Mouse (Mus musculus): ENCODE results near the gene Dtx4. TPM values are rescaled to one million over a fixed set of nuclear protein-coding genes. Genes with fewer than 3 reads are reported as not detected.

Gene Dtx4
- total RNA-seq, 1 experiment from 2014 or later = 5.3 TPM

DNA sequence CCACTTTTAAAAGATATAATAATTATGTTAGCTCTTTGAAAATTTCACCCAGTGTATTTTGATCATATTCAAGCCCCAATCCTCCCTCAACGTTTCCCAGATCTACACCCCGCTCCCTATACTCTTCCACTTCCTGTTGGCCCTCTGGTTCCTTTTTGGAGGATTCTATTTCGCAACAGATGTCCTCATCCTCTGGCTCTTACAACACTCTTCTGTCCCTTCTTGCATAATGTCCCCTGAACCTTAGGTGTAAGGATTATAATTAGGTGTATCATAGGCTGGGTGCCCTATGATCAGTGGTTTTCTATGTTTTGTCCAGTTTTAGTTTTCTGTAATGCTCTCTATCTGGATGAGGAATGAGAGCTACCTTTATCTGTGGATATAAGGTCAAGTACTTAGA, 56.2 kb downstream of the Dtx4 start:
- ATAC-seq (replicated peaks in 1 of 2; ENCODE audit: insufficient read depth in 1 of 2, low FRiP score in 2 of 2, low TSS enrichment in 1 of 2, low read depth in 1 of 2, poor library complexity in 2 of 2, severe bottlenecking in 2 of 2) = peak in 1 of 2 experiments; percentile 61; a peak in 1 of 4 replicates

DNA sequence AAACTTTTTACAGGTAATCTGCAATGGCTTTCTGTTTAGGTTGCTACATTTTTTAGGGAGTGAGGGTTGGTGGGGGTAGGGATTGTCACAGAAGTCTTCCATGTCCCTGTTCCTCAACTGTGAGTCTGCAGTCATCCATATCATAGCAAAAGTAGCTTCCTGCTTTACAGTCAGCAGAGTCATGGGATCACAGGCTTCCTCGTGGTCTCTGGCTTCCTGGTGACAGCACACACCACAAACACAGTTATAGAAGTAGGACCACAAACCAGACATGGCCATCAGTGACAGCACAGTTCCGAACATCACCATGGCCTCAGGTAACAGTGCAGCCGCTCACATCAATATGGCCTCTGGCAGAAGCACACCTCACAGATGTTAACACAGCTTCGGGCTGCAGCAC, 58.7 kb downstream of the Dtx4 start:
- peak; percentile 86 to 90 for ATAC-seq (replicated peaks in 1 of 2; ENCODE audit: insufficient read depth in 1 of 2, low FRiP score in 2 of 2, low TSS enrichment in 1 of 2, low read depth in 1 of 2, poor library complexity in 2 of 2, severe bottlenecking in 2 of 2)

DNA sequence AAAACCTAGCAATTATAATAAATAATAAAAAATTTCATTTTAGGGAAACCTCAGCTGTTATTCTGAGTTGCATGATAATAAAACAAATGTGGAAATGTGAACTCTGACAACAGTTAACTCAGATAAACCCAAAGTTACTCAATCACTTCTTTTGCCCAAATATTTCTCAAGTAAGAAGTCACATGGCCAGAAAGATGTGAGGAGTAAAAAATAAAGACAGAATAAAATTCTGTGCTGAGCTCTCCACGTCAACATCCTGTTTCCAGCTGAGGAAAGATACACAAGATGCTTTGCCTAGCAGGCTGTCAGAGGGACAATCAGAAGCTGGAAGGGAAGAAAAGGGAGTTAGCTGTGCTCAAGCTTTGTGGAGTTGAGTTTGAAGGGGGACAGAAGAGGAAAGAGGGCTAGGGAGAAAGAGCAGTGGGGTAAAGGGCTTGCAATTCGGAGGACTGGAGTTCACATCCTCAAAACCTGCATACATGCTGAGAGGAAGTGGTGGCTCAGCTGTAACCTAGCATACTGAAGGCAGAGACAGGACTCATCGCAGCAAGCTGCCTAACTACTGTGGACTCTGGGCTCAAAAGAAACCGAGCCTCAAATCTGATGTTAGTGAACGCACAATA, 61.0 kb downstream of the Dtx4 start:
- peak in 1 of 2 experiments; percentile 55; a peak in 1 of 4 replicates for ATAC-seq (replicated peaks in 1 of 2; ENCODE audit: insufficient read depth in 1 of 2, low FRiP score in 2 of 2, low TSS enrichment in 1 of 2, low read depth in 1 of 2, poor library complexity in 2 of 2, severe bottlenecking in 2 of 2)

DNA sequence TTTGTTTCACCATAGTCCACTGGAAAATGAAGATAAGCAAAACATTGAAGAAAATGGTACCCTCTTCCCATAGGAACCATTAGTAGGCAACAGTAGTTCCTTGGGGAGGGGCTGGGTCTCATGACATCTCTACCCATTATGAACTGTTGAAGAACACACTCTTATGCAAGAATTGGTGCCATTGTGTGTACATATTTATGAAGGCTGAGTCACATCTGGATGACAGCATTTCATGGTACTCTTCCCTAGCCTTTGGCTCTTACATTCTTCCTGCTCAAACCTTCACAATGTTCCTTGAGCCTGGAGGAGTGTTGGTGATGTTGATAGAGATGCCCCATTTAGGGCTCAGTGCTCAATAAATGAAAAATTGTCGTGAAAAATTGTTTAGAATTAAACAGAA, 61.7 kb downstream of the Dtx4 start:
- ATAC-seq (replicated peaks in 1 of 2; ENCODE audit: insufficient read depth in 1 of 2, low FRiP score in 2 of 2, low TSS enrichment in 1 of 2, low read depth in 1 of 2, poor library complexity in 2 of 2, severe bottlenecking in 2 of 2) = no peak

DNA sequence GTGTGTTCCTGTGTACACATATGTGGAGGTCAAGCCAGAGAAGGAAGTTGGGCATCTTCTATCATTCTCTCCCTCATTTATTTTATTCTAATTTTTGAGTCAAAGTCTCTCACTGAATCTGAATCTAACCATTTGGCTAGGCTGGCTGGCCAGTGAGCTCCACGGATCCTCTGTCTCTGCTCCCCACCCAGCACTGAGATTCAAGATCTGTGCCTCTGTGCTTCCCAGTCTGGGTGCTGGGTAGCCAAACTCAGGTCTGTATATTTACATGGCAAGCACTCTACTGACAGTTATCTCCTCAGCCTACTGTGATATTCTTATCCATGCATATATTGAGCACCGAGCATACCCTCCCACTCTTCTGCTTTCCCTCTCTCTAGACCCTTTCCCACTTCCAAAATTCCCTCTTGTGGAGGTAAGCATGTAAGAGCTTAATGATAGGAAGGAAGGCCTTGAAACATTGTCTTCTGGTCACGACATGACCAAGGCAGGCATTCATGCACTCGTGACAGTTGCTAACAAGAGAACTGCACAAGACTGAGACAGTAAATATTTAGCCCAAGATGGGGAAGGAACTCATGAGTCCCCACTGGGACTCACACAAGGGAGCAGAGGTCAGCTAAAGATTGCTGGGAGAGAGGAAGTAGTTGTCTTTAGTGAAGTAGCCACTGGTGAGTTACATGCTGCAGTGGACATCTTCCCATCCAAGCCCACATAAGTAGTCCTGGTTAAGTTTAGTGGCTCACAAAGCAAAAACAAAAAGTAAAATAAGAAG, 65.3 kb downstream of the Dtx4 start:
- ATAC-seq (replicated peaks in 1 of 2; ENCODE audit: insufficient read depth in 1 of 2, low FRiP score in 2 of 2, low TSS enrichment in 1 of 2, low read depth in 1 of 2, poor library complexity in 2 of 2, severe bottlenecking in 2 of 2) = no peak

DNA sequence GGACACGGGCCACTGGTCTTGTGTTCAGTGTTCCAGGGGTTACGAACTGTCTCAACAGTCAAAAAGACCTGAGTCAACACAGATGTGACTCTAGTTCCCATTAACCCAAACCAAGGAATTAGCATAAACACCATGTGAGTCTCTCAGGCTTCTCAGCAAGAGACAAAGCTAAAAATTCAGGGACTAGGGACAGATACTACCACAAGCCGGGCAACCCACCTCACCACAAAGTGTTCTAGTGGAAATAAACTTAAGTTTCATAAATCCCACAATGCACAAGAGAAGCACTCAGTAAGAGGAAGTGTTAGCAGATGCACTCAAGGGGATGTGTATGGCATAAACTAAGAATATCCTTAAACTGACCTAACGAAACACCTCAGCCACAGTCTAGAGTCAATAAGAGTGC, 66.2 kb downstream of the Dtx4 start:
- ATAC-seq (replicated peaks in 1 of 2; ENCODE audit: insufficient read depth in 1 of 2, low FRiP score in 2 of 2, low TSS enrichment in 1 of 2, low read depth in 1 of 2, poor library complexity in 2 of 2, severe bottlenecking in 2 of 2) = peak; percentile 83 to 88

DNA sequence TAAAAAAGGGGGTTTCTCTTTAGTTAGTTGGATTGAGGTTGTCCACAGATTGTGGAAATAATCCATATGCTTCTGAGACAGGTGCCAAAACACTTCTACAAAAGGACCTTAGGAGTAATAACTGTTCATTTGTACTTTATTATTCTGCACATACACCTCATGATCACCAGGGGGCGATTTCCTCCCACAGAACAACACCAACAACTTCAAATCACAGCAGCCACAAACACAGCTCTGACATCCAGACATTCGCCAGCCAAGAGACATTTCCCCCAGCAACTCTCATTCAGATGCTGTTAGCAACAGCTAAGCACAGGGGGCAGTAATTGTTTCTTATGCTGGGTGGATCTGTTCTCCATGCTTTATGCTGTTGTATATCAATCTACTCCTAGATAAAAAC, 68.2 kb downstream of the Dtx4 start:
- ATAC-seq (replicated peaks in 1 of 2; ENCODE audit: insufficient read depth in 1 of 2, low FRiP score in 2 of 2, low TSS enrichment in 1 of 2, low read depth in 1 of 2, poor library complexity in 2 of 2, severe bottlenecking in 2 of 2) = peak; percentile 51 to 71

DNA sequence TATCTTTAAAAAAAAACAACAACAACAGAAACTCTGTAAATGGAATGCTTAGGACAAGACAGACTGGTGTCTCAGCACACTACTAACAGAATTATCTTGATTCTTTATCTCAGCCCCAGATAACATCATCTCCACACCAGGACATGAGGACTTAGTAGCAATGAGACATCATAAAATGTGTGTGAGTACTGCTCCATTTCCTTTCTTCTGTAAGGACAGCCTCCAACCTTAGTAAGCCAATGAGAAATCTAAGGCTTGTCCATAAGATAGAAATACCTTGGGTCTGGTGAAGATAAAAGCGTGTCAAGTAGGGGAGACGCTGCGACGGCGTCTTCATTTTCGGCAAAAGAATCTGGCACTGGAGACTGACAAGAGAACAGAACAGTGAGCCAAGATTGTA, 73.6 kb downstream of the Dtx4 start, which contains the start of gene Pfpl:
TSS of gene Pfpl (plus strand) at position 301 of the 400 bp plus-strand sequence.
- ATAC-seq (replicated peaks in 1 of 2; ENCODE audit: insufficient read depth in 1 of 2, low FRiP score in 2 of 2, low TSS enrichment in 1 of 2, low read depth in 1 of 2, poor library complexity in 2 of 2, severe bottlenecking in 2 of 2) = no peak

DNA sequence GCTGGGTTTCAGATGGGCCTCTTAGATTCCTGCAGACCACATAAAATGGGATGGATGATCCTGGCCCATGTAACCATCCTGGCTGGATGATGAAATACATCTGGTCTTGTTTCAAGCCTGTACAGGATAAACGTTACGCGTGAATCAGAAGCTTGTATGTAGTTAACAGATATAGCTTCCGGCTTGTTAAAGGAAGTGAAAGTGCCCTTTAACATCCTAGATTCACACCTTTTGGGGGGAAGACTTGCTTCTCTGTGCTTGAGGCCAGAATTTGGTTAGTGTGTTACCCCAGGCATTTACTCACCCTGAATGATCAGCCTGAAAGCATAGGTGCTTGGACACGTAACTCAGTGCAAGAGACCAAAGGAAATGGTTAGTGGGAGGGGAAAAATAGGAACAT, 74.2 kb downstream of the Dtx4 start:
- peak in 1 of 2 experiments; percentile 22; a peak in 1 of 4 replicates for ATAC-seq (replicated peaks in 1 of 2; ENCODE audit: insufficient read depth in 1 of 2, low FRiP score in 2 of 2, low TSS enrichment in 1 of 2, low read depth in 1 of 2, poor library complexity in 2 of 2, severe bottlenecking in 2 of 2)

DNA sequence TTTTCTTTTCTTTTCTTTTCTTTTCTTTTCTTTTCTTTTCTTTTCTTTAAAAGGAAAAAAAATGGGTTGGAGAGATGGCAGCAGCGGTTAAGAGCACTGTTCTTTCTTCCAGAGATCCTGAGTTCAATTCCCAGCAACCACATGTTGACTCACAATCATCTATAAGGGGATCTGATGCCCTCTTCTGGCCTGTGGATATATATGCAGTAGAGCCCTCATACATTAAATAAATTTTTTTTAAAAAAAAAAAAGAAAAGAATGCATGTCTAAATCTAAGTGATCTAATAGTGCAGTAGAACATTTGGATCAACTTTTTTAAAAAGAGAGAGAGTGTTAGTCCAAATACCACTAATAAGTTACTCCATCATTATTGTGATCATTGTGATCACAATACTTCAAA, 79.6 kb downstream of the Dtx4 start:
- no peak for ATAC-seq (replicated peaks in 1 of 2; ENCODE audit: insufficient read depth in 1 of 2, low FRiP score in 2 of 2, low TSS enrichment in 1 of 2, low read depth in 1 of 2, poor library complexity in 2 of 2, severe bottlenecking in 2 of 2)

DNA sequence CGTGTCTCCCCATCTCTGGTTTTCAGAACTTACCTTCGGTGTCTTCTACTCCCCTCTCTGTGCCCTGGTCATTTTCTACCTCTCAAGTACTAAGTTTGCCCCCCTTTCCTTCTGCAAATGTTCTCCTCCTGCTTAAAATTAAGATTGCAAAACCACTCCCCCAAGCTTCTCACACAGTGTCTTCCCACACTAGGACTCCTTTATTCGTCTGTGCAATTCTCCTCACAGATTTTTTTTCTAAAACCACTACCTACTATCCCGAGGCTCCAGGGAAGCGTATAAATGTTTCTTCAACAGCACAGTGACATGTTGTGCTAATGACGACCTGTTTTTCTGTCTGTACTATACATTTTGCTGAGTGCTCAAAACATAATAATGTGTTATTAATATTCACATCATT, 80.7 kb downstream of the Dtx4 start:
- no peak for ATAC-seq (replicated peaks in 1 of 2; ENCODE audit: insufficient read depth in 1 of 2, low FRiP score in 2 of 2, low TSS enrichment in 1 of 2, low read depth in 1 of 2, poor library complexity in 2 of 2, severe bottlenecking in 2 of 2)

DNA sequence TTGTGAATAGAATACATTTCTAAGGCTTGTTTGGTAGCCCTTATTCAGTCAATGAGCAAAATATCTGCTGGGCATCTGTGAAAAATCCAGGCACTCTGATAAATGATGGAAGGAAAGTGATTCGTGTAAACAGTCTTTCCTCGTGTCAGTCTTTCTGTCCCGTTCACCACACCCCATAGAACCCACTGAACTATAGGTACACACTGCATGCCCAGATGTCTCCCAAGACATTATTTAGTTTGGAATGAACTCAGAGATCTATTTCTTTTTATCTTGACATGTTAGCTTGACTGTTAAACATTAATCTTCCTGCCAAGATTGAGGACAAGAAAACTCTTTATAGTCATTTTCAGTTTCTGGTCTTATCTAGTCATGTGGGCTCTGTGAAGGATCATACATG, 82.9 kb downstream of the Dtx4 start:
- no peak for ATAC-seq (replicated peaks in 1 of 2; ENCODE audit: insufficient read depth in 1 of 2, low FRiP score in 2 of 2, low TSS enrichment in 1 of 2, low read depth in 1 of 2, poor library complexity in 2 of 2, severe bottlenecking in 2 of 2)

DNA sequence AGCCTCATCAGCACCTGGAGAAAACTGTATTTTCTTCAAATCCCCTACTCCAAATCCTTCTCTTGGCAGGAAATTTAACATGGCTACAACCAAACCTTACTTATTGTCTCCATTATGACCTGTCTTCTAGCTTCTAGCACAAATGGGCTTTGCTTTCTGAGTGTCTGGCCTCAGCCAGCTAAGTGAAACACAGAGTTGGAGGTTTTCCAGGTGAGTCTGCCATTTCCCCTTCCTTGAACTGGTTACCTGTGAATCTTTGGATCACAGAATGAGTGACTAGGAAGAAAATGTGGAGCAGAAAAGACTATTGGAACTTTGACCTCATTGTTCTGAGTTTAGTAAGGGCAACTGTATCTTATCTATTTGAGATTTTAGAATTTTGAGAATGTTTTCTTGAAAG, 83.9 kb downstream of the Dtx4 start, which contains the start of gene Olfr1441:
TSS of gene Olfr1441 (plus strand) at position 73 of the 400 bp plus-strand sequence.
- ATAC-seq (replicated peaks in 1 of 2; ENCODE audit: insufficient read depth in 1 of 2, low FRiP score in 2 of 2, low TSS enrichment in 1 of 2, low read depth in 1 of 2, poor library complexity in 2 of 2, severe bottlenecking in 2 of 2) = no peak

Other genes with a start within 250 kb of the Dtx4 start
- not detected in 2 replicates for gene Olfr235, start 240.4 kb downstream of the Dtx4 start, total RNA-seq (2017)
- gene Olfr1434, start 221.6 kb downstream of the Dtx4 start, total RNA-seq (2017) = not detected in 2 replicates
- not detected in 2 replicates for gene Olfr1436, start 202.3 kb downstream of the Dtx4 start, total RNA-seq (2017)
- gene Olfr1437, start 176.4 kb downstream of the Dtx4 start, total RNA-seq (2017) = not detected in 2 replicates
- gene Olfr1438-ps1, start 165.5 kb downstream of the Dtx4 start, total RNA-seq (2017) = not detected in 2 replicates
- gene Olfr1440, start 114.2 kb downstream of the Dtx4 start, total RNA-seq (2017) = not detected in 2 replicates
- gene Olfr1441, start 84.0 kb downstream of the Dtx4 start, total RNA-seq (2017) = not detected in 2 replicates
- not detected in 2 replicates for gene Pfpl, start 73.5 kb downstream of the Dtx4 start, total RNA-seq (2017)
- gene Mpeg1, start 40.7 kb downstream of the Dtx4 start, total RNA-seq (2017) = 15.1 and 28.2 TPM in 2 replicates
- gene Fam111a, start 44.3 kb upstream of the Dtx4 start, total RNA-seq (2017) = 161 and 174 TPM in 2 replicates
- not detected in 2 replicates for gene Gm4952, start 98.5 kb upstream of the Dtx4 start, total RNA-seq (2017)
- not detected in 2 replicates for gene Glyat, start 131.9 kb upstream of the Dtx4 start, total RNA-seq (2017)
- gene Olfr1442, start 169.0 kb upstream of the Dtx4 start, total RNA-seq (2017) = not detected in 2 replicates
- not detected in 2 replicates for gene Olfr1443, start 176.7 kb upstream of the Dtx4 start, total RNA-seq (2017)
- gene Keg1, start 194.3 kb upstream of the Dtx4 start, total RNA-seq (2017) = not detected in 2 replicates